In the genomic region with DNA sequence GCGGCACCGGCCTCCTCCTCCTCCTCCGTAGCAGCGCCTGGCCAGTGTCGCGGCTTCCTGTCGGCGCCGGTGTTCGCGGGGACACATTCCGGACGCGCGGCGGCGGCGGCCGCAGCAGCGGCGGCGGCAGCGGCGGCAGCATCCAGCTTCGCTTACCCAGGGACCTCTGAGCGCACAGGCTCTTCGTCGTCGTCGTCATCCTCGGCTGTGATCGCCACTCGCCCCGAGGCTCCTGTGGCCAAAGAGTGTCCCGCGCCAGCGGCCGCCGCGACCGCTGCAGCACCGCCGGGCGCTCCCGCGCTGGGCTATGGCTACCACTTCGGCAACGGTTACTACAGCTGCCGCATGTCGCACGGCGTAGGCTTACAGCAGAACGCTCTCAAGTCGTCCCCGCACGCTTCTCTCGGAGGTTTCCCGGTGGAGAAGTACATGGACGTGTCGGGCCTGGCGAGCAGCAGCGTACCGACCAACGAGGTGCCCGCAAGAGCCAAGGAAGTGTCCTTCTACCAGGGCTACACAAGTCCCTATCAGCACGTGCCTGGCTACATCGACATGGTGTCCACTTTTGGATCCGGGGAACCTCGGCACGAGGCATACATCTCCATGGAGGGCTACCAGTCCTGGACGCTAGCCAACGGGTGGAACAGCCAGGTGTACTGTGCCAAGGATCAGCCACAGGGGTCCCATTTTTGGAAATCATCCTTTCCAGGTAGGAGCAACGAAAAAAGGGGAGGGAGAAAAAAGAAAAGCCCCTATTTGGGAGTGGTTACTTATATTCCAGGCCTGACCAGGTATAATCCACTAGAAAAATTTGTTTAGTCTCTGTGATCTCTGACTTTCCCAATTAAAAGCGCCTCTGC, we compare ENCODE assay signal across 9 mouse cellular contexts. TPM values are rescaled to one million over a fixed set of nuclear protein-coding genes. Genes with fewer than 3 reads are reported as not detected.
DNase-seq lines count a peak whose midpoint lies in the region; ATAC-seq lines count a peak whose summit lies in the region.
"Had no signal": no experiment of that assay in that cellular context is flagged by ENCODE, and none has a peak within 500 bp of the region (broad histone marks: within the 10 kb centered on the region; RNA-seq: fewer than 3 reads in every experiment).

No protein-coding gene starts in this region.

- H3K27ac ChIP-seq in heart, embryonic 14.5 days (replicated peaks in 1 of 2; ENCODE audit: control insufficient read depth in 1 of 2, insufficient read depth in 1 of 2, low read depth in 2 of 2, low read length in 2 of 2), result no peak overlapping the region
- H3K27ac ChIP-seq in embryonic facial prominence, embryonic 11.5 days (replicated peaks; ENCODE audit: low read depth, low read length), result no peak overlapping the region
- H3K27ac ChIP-seq in intestine, embryonic 14.5 days (ENCODE audit: low read depth), result no peak overlapping the region
- no peak overlapping the region for H3K27ac ChIP-seq in midbrain, embryonic 15.5 days

- intact Hi-C loops in heart, postnatal 25 days (cut with DNase I), result loop anchor here (10.0 kb wide), 2 partner anchors 894 to 1394 kb away; a partner anchor contains a TSS

- DNase-seq in heart, postnatal 25 days (ENCODE audit: low spot score), result no peak
- DNase-seq in embryonic facial prominence, embryonic 11.5 days (ENCODE audit: low spot score), result no peak
- DNase-seq in intestine, embryonic 14.5 days (ENCODE audit: low spot score), result peak; percentile 81
- no peak for DNase-seq in adrenal gland, postnatal 36 days
- no peak for DNase-seq in lung, postnatal 10 days

- peaks cover 97% of the 10 kb centered on the region for H3K27me3 ChIP-seq in heart, embryonic 14.5 days (ENCODE audit: control insufficient read depth, insufficient read depth, low read length)
- H3K27me3 ChIP-seq in embryonic facial prominence, embryonic 11.5 days (ENCODE audit: control insufficient read depth, insufficient read depth, low read length), result peaks cover 78% of the 10 kb centered on the region
- H3K27me3 ChIP-seq in intestine, embryonic 14.5 days (replicated peaks; ENCODE audit: control insufficient read depth, insufficient read depth, low read length), result peaks cover 100% of the 10 kb centered on the region
- peaks cover 94% of the 10 kb centered on the region for H3K27me3 ChIP-seq in midbrain, embryonic 15.5 days (replicated peaks)

- ATAC-seq in heart, embryonic 14.5 days (ENCODE audit: insufficient number of reproducible peaks, insufficient read depth, low FRiP score, low read depth), result no peak
- no peak; the same call in 1 of the 2 replicates for ATAC-seq in embryonic facial prominence, embryonic 11.5 days (replicated peaks; ENCODE audit: insufficient number of reproducible peaks, low FRiP score, low TSS enrichment, low read depth)
- ATAC-seq in intestine, embryonic 14.5 days (replicated peaks; ENCODE audit: low FRiP score, low TSS enrichment, low read depth), result peak; percentile 26
- ATAC-seq in midbrain, embryonic 15.5 days (replicated peaks), result peak; percentile 62; the same call in 1 of the 2 replicates
- no peak for ATAC-seq in frontal cortex, adult (ENCODE audit: low TSS enrichment)

- H3K36me3 ChIP-seq in heart, embryonic 14.5 days (ENCODE audit: control insufficient read depth, insufficient read depth, low read length), result no peaks in the 10 kb centered on the region
- no peaks in the 10 kb centered on the region for H3K36me3 ChIP-seq in embryonic facial prominence, embryonic 11.5 days (replicated peaks; ENCODE audit: control insufficient read depth, insufficient read depth, low read depth, low read length)
- H3K36me3 ChIP-seq in intestine, embryonic 14.5 days (ENCODE audit: control insufficient read depth, insufficient read depth, low read length), result no peaks in the 10 kb centered on the region
- H3K36me3 ChIP-seq in midbrain, embryonic 15.5 days (replicated peaks), result no peaks in the 10 kb centered on the region

- WGBS in heart, embryonic 14.5 days, result under 1% methylated on average over 68 of the region's 74 CpGs
- 0% methylated on average over 57 of the region's 74 CpGs for WGBS in embryonic facial prominence, embryonic 11.5 days
- under 1% methylated on average over 68 of the region's 74 CpGs for WGBS in intestine, embryonic 14.5 days
- WGBS in midbrain, embryonic 15.5 days, result under 1% methylated on average over 57 of the region's 74 CpGs

- H3K4me1 ChIP-seq in heart, embryonic 14.5 days (ENCODE audit: control insufficient read depth in 2 of 2, insufficient read depth in 2 of 2, low read length in 2 of 2), result peaks cover 5 to 12% of the 10 kb centered on the region in 2 experiments
- H3K4me1 ChIP-seq in embryonic facial prominence, embryonic 11.5 days (ENCODE audit: control insufficient read depth, insufficient read depth, low read length), result peaks cover 7% of the 10 kb centered on the region
- peaks cover 6% of the 10 kb centered on the region; the same call in 1 of the 2 replicates for H3K4me1 ChIP-seq in intestine, embryonic 14.5 days (replicated peaks; ENCODE audit: control insufficient read depth, insufficient read depth, low read length)
- peaks cover 11% of the 10 kb centered on the region for H3K4me1 ChIP-seq in midbrain, embryonic 15.5 days

- no peaks in the 10 kb centered on the region for H3K9me3 ChIP-seq in heart, embryonic 14.5 days (ENCODE audit: control insufficient read depth, low read length)
- no peaks in the 10 kb centered on the region for H3K9me3 ChIP-seq in embryonic facial prominence, embryonic 11.5 days (replicated peaks; ENCODE audit: control insufficient read depth, low read length)
- no peaks in the 10 kb centered on the region for H3K9me3 ChIP-seq in intestine, embryonic 14.5 days (ENCODE audit: control insufficient read depth, low read length)
- no peaks in the 10 kb centered on the region for H3K9me3 ChIP-seq in midbrain, embryonic 15.5 days

- H3K4me2 ChIP-seq in heart, embryonic 14.5 days (ENCODE audit: low read length), result peak overlapping the region; percentile 75
- H3K4me2 ChIP-seq in embryonic facial prominence, embryonic 11.5 days (ENCODE audit: low read depth, low read length), result peak overlapping the region; percentile 51
- peak overlapping the region; percentile 54 for H3K4me2 ChIP-seq in intestine, embryonic 14.5 days (ENCODE audit: low read length)
- H3K4me2 ChIP-seq in midbrain, embryonic 15.5 days, result peak overlapping the region; percentile 38

- no peak overlapping the region for H3K9ac ChIP-seq in heart, embryonic 14.5 days (ENCODE audit: low read length)
- no peak overlapping the region; the same call in 1 of the 2 replicates for H3K9ac ChIP-seq in embryonic facial prominence, embryonic 11.5 days (replicated peaks; ENCODE audit: low read length)
- peak overlapping the region; percentile 25; the same call in 1 of the 2 replicates for H3K9ac ChIP-seq in intestine, embryonic 14.5 days (ENCODE audit: low read length)
- H3K9ac ChIP-seq in midbrain, embryonic 15.5 days, result no peak overlapping the region

- peak overlapping the region; percentile 43 to 44 for H3K4me3 ChIP-seq in heart, embryonic 14.5 days (ENCODE audit: control insufficient read depth in 1 of 2, insufficient read depth in 1 of 2, low read depth in 1 of 2, low read length in 2 of 2)
- peak overlapping the region; percentile 32 for H3K4me3 ChIP-seq in embryonic facial prominence, embryonic 11.5 days (ENCODE audit: low read depth, low read length)
- peak overlapping the region; percentile 37 for H3K4me3 ChIP-seq in intestine, embryonic 14.5 days (ENCODE audit: low read depth, low read length)
- peak overlapping the region; percentile 22 for H3K4me3 ChIP-seq in midbrain, embryonic 15.5 days
- H3K4me3 ChIP-seq: erythroblast, embryonic 14.5 days had no signal

RNA-seq across cellular contexts. Expression of a gene that starts 0.5 kb away (rescaled TPM):
- polyA plus RNA-seq in heart, embryonic 14.5 days (2014; fragmentation: Nextera tagmentation; extraction: Ambion mirVana), result not detected in 2 replicates
- total RNA-seq in heart, postnatal 25 days (2021), result not detected
- not detected in 2 replicates for polyA plus RNA-seq in embryonic facial prominence, embryonic 11.5 days (2014; fragmentation: Nextera tagmentation; extraction: Ambion mirVana)
- not detected in 2 replicates for polyA plus RNA-seq in intestine, embryonic 14.5 days (2014; fragmentation: Nextera tagmentation; extraction: Ambion mirVana)
- 0.06 TPM in 1 of 2 replicates, not detected in the other for polyA plus RNA-seq in midbrain, embryonic 15.5 days (2015; fragmentation: Nextera tagmentation; extraction: Ambion mirVana)
- not detected for total RNA-seq in adrenal gland, postnatal 36 days (2021)
- polyA plus RNA-seq: erythroblast, embryonic 14.5 days had no signal

RNA-seq across cellular contexts. Expression of a gene that starts 6.2 kb away (rescaled TPM):
- polyA plus RNA-seq in heart, embryonic 14.5 days (2014; fragmentation: Nextera tagmentation; extraction: Ambion mirVana), result not detected in 2 replicates
- total RNA-seq in heart, postnatal 25 days (2021), result not detected
- not detected in 2 replicates for polyA plus RNA-seq in embryonic facial prominence, embryonic 11.5 days (2014; fragmentation: Nextera tagmentation; extraction: Ambion mirVana)
- 0.24 and 0.34 TPM in 2 replicates for polyA plus RNA-seq in intestine, embryonic 14.5 days (2014; fragmentation: Nextera tagmentation; extraction: Ambion mirVana)
- polyA plus RNA-seq in midbrain, embryonic 15.5 days (2015; fragmentation: Nextera tagmentation; extraction: Ambion mirVana), result not detected in 2 replicates
- not detected for total RNA-seq in adrenal gland, postnatal 36 days (2021)
- polyA plus RNA-seq: erythroblast, embryonic 14.5 days had no signal

RNA-seq across cellular contexts. Expression of a gene that starts 9.2 kb away (rescaled TPM):
- polyA plus RNA-seq in heart, embryonic 14.5 days (2014; fragmentation: Nextera tagmentation; extraction: Ambion mirVana), result not detected in 2 replicates
- total RNA-seq in heart, postnatal 25 days (2021), result not detected
- 0.08 and 0.10 TPM in 2 replicates for polyA plus RNA-seq in embryonic facial prominence, embryonic 11.5 days (2014; fragmentation: Nextera tagmentation; extraction: Ambion mirVana)
- not detected in 2 replicates for polyA plus RNA-seq in intestine, embryonic 14.5 days (2014; fragmentation: Nextera tagmentation; extraction: Ambion mirVana)
- 0.31 and 0.52 TPM in 2 replicates for polyA plus RNA-seq in midbrain, embryonic 15.5 days (2015; fragmentation: Nextera tagmentation; extraction: Ambion mirVana)
- total RNA-seq in adrenal gland, postnatal 36 days (2021), result not detected
- polyA plus RNA-seq: erythroblast, embryonic 14.5 days had no signal

RNA-seq across cellular contexts. Expression of a gene that starts 10.8 kb away (rescaled TPM):
- polyA plus RNA-seq in heart, embryonic 14.5 days (2014; fragmentation: Nextera tagmentation; extraction: Ambion mirVana), result not detected in 2 replicates
- total RNA-seq in heart, postnatal 25 days (2021), result not detected
- polyA plus RNA-seq in embryonic facial prominence, embryonic 11.5 days (2014; fragmentation: Nextera tagmentation; extraction: Ambion mirVana), result not detected in 2 replicates
- 3.6 and 4.2 TPM in 2 replicates for polyA plus RNA-seq in intestine, embryonic 14.5 days (2014; fragmentation: Nextera tagmentation; extraction: Ambion mirVana)
- not detected in 2 replicates for polyA plus RNA-seq in midbrain, embryonic 15.5 days (2015; fragmentation: Nextera tagmentation; extraction: Ambion mirVana)
- not detected for total RNA-seq in adrenal gland, postnatal 36 days (2021)
- polyA plus RNA-seq: erythroblast, embryonic 14.5 days had no signal

RNA-seq across cellular contexts. Expression of a gene that starts 23.1 kb away (rescaled TPM):
- not detected in 2 replicates for polyA plus RNA-seq in heart, embryonic 14.5 days (2014; fragmentation: Nextera tagmentation; extraction: Ambion mirVana)
- total RNA-seq in heart, postnatal 25 days (2021), result not detected
- not detected in 2 replicates for polyA plus RNA-seq in embryonic facial prominence, embryonic 11.5 days (2014; fragmentation: Nextera tagmentation; extraction: Ambion mirVana)
- 7.8 and 13.7 TPM in 2 replicates for polyA plus RNA-seq in intestine, embryonic 14.5 days (2014; fragmentation: Nextera tagmentation; extraction: Ambion mirVana)
- not detected in 2 replicates for polyA plus RNA-seq in midbrain, embryonic 15.5 days (2015; fragmentation: Nextera tagmentation; extraction: Ambion mirVana)
- total RNA-seq in adrenal gland, postnatal 36 days (2021), result not detected
- polyA plus RNA-seq: erythroblast, embryonic 14.5 days had no signal

Comparison
In these comparisons a context has a peak if more than half of its experiments do, and no peak if none do; other contexts are left out.
1. ATAC-seq: peak in intestine, embryonic 14.5 days (single experiment) and midbrain, embryonic 15.5 days (single experiment); none in heart, embryonic 14.5 days (single experiment), embryonic facial prominence, embryonic 11.5 days (single experiment) and frontal cortex, adult (single experiment).
2. Peak in every context shown above with its lines, with median percentiles within 50 percentile points of each other: H3K4me2 ChIP-seq and H3K4me3 ChIP-seq.